Comparison of ENCODE assay signal across 14 mouse cellular contexts in the genomic region with DNA sequence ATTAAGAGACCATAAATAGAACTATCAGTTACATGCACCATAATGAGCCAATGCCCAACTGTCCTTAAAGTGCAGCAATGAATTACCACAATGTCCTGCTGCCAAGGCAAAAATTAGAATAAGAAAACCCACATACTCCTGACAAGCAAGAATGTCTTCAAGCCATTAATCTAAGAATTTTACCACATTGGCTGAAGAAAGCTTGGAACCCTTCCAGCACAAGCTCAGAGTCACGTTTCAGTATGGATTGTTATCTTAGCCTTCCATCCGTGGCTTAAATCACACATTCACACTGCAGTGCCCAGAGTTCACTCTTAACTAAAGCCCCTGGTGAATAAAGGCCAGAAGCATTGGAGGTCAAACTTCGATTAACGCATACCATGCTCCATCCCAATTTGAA.
DNase-seq lines count a peak whose midpoint lies in the region; ATAC-seq lines count a peak whose summit lies in the region.
"Had no signal": no experiment of that assay in that cellular context is flagged by ENCODE, and none has a peak within 500 bp of the region (broad histone marks: within the 10 kb centered on the region; RNA-seq: fewer than 3 reads in every experiment).

No protein-coding gene starts in this region.

- ATAC-seq in hindbrain, embryonic 15.5 days (ENCODE audit: low FRiP score, low read depth), result no peak
- peak; percentile 57 for ATAC-seq in common myeloid progenitor, adult 5-6 weeks (replicated peaks; ENCODE audit: low read depth, poor library complexity, severe bottlenecking)
- ATAC-seq in hematopoietic stem cell, adult 5-6 weeks (replicated peaks in 1 of 2; ENCODE audit: insufficient read depth in 1 of 2, low FRiP score in 2 of 2, low TSS enrichment in 1 of 2, low read depth in 1 of 2, poor library complexity in 2 of 2, severe bottlenecking in 2 of 2), result peak; percentile 55 to 59
- ATAC-seq in erythroblast, adult 5-6 weeks (replicated peaks; ENCODE audit: low FRiP score, poor library complexity, severe bottlenecking), result no peak

- peaks cover 11% of the 10 kb centered on the region; the same call in 1 of the 2 replicates for H3K4me1 ChIP-seq in hindbrain, embryonic 15.5 days (replicated peaks)
- H3K4me1 ChIP-seq in hindbrain, embryonic 10.5 days (replicated peaks), result no peaks in the 10 kb centered on the region
- H3K4me1 ChIP-seq: heart, embryonic 10.5 days had no signal

- H3K4me2 ChIP-seq in hindbrain, embryonic 15.5 days, result peak overlapping the region; percentile 9; the same call in 1 of the 2 replicates
- H3K4me2 ChIP-seq: limb, embryonic 13.5 days had no signal

- H3K4me3 ChIP-seq in hindbrain, embryonic 15.5 days, result no peak overlapping the region
- H3K4me3 ChIP-seq in hindbrain, embryonic 10.5 days, result no peak overlapping the region
- H3K4me3 ChIP-seq: heart, embryonic 10.5 days; limb, embryonic 13.5 days had no signal

- no peak for DNase-seq in hindbrain, embryonic 10.5 days (ENCODE audit: low spot score)
- DNase-seq in 3T3-L1 (ENCODE audit: low read depth, low spot score), result peak; percentile 82
- DNase-seq in cerebellum, postnatal 36 days, result no peak
- no peak for DNase-seq in spleen, postnatal 10 days (ENCODE audit: low spot score in 2 of 2)
- DNase-seq: adrenal gland, postnatal 14 days; lung, postnatal 14 days; thymus, postnatal 4 days had no signal

- no peaks in the 10 kb centered on the region for H3K27me3 ChIP-seq in hindbrain, embryonic 15.5 days
- no peaks in the 10 kb centered on the region for H3K27me3 ChIP-seq in hindbrain, embryonic 10.5 days (ENCODE audit: insufficient read depth, poor library complexity, severe bottlenecking)
- H3K27me3 ChIP-seq: limb, embryonic 13.5 days had no signal

- no peaks in the 10 kb centered on the region for H3K9me3 ChIP-seq in hindbrain, embryonic 15.5 days
- no peaks in the 10 kb centered on the region for H3K9me3 ChIP-seq in hindbrain, embryonic 10.5 days
- H3K9me3 ChIP-seq: heart, embryonic 10.5 days; limb, embryonic 13.5 days had no signal

- H3K36me3 ChIP-seq in hindbrain, embryonic 15.5 days, result no peaks in the 10 kb centered on the region
- H3K36me3 ChIP-seq in hindbrain, embryonic 10.5 days, result no peaks in the 10 kb centered on the region
- H3K36me3 ChIP-seq: heart, embryonic 10.5 days; limb, embryonic 13.5 days had no signal

- WGBS in hindbrain, embryonic 15.5 days, result 42% methylated on average over 4 of the region's 4 CpGs
- 69% methylated on average over 4 of the region's 4 CpGs for whole genome bisulfite sequencing in hindbrain, embryonic 10.5 days

- peak overlapping the region; percentile 31 for H3K27ac ChIP-seq in hindbrain, embryonic 15.5 days (replicated peaks)
- no peak overlapping the region for H3K27ac ChIP-seq in hindbrain, embryonic 10.5 days
- H3K27ac ChIP-seq: heart, embryonic 10.5 days; limb, embryonic 13.5 days; stomach, postnatal 0 days had no signal

- no peak overlapping the region for H3K9ac ChIP-seq in hindbrain, embryonic 15.5 days
- H3K9ac ChIP-seq: limb, embryonic 13.5 days had no signal

Comparison
In these comparisons a context has a peak if more than half of its experiments do, and no peak if none do; other contexts are left out.
1. ATAC-seq: peak in common myeloid progenitor, adult 5-6 weeks (single experiment) and hematopoietic stem cell, adult 5-6 weeks (2 of 2); none in hindbrain, embryonic 15.5 days (single experiment) and erythroblast, adult 5-6 weeks (single experiment).